Mouse (Mus musculus): ENCODE data around the gene Hikeshi.

The Hikeshi gene

GRCm38 (mm10) chr7:89940571-89941463 lies at the start of gene Hikeshi:
Hikeshi (minus strand) TSS chr7:89941204.
- TF ChIP-seq GATA4 (IDR thresholded peaks at IDR 0.05; ENCODE audit: insufficient replicate concordance, low read length): no peak

- TF ChIP-seq GATA4 (IDR thresholded peaks at IDR 0.05; ENCODE audit: insufficient replicate concordance, low read length): no peak
These were observed 43.4 kb upstream of the Hikeshi start for GRCm38 (mm10) chr7:89984421-89984820.

GRCm38 (mm10) chr7:89983441-89983840 lies 42.4 kb upstream of the Hikeshi start:
- no peak for TF ChIP-seq GATA4 (IDR thresholded peaks at IDR 0.05; ENCODE audit: insufficient replicate concordance, low read length)

- TF ChIP-seq GATA4 (IDR thresholded peaks at IDR 0.05; ENCODE audit: insufficient replicate concordance, low read length): no peak
These were observed 40.6 kb upstream of the Hikeshi start for GRCm38 (mm10) chr7:89981557-89981956.

GRCm38 (mm10) chr7:89980485-89981422 lies 39.8 kb upstream of the Hikeshi start, which contains the start of gene Eed:
Eed (minus strand) TSS chr7:89980983.
- no peak for TF ChIP-seq GATA4 (IDR thresholded peaks at IDR 0.05; ENCODE audit: insufficient replicate concordance, low read length)

GRCm38 (mm10) chr7:89980133-89980484 lies 39.1 kb upstream of the Hikeshi start:
- no peak for TF ChIP-seq GATA4 (IDR thresholded peaks at IDR 0.05; ENCODE audit: insufficient replicate concordance, low read length)

- TF ChIP-seq GATA4 (IDR thresholded peaks at IDR 0.05; ENCODE audit: insufficient replicate concordance, low read length): no peak
These were observed 38.6 kb upstream of the Hikeshi start for GRCm38 (mm10) chr7:89979432-89980130.

GRCm38 (mm10) chr7:89976796-89977195 lies 35.8 kb upstream of the Hikeshi start:
- no peak for TF ChIP-seq GATA4 (IDR thresholded peaks at IDR 0.05; ENCODE audit: insufficient replicate concordance, low read length)

- no peak for TF ChIP-seq GATA4 (IDR thresholded peaks at IDR 0.05; ENCODE audit: insufficient replicate concordance, low read length)
These were observed 34.6 kb upstream of the Hikeshi start for GRCm38 (mm10) chr7:89975571-89975970.

- no peak for TF ChIP-seq GATA4 (IDR thresholded peaks at IDR 0.05; ENCODE audit: insufficient replicate concordance, low read length)
These were observed 26.2 kb upstream of the Hikeshi start for GRCm38 (mm10) chr7:89967235-89967634.

GRCm38 (mm10) chr7:89966771-89967170 lies 25.8 kb upstream of the Hikeshi start:
- TF ChIP-seq GATA4 (IDR thresholded peaks at IDR 0.05; ENCODE audit: insufficient replicate concordance, low read length): no peak

- TF ChIP-seq GATA4 (IDR thresholded peaks at IDR 0.05; ENCODE audit: insufficient replicate concordance, low read length): no peak
These were observed 22.1 kb upstream of the Hikeshi start for GRCm38 (mm10) chr7:89963135-89963534.

- TF ChIP-seq GATA4 (IDR thresholded peaks at IDR 0.05; ENCODE audit: insufficient replicate concordance, low read length): no peak
These were observed 16.3 kb upstream of the Hikeshi start for GRCm38 (mm10) chr7:89957300-89957699.

GRCm38 (mm10) chr7:89954261-89954660 lies 13.3 kb upstream of the Hikeshi start:
- no peak for TF ChIP-seq GATA4 (IDR thresholded peaks at IDR 0.05; ENCODE audit: insufficient replicate concordance, low read length)

GRCm38 (mm10) chr7:89949403-89949802 lies 8.4 kb upstream of the Hikeshi start:
- no peak for TF ChIP-seq GATA4 (IDR thresholded peaks at IDR 0.05; ENCODE audit: insufficient replicate concordance, low read length)
